Mouse (Mus musculus) liver, postnatal 0 days (tissue): ENCODE results near the gene Pde4d.

ENCODE experiments used
- CTCF ChIP-seq: sonication (generic); IDR thresholded peaks from 2 replicates; pipeline ENCODE4 v1.5.1; 2016; ENCODE audit warnings: antibody characterized with exemption, low read depth
- EP300 ChIP-seq: IDR thresholded peaks from 2 replicates; pipeline ENCODE4 v1.6.1; 2016; ENCODE audit warnings: antibody characterized with exemption, low read depth, mild to moderate bottlenecking

DNA sequence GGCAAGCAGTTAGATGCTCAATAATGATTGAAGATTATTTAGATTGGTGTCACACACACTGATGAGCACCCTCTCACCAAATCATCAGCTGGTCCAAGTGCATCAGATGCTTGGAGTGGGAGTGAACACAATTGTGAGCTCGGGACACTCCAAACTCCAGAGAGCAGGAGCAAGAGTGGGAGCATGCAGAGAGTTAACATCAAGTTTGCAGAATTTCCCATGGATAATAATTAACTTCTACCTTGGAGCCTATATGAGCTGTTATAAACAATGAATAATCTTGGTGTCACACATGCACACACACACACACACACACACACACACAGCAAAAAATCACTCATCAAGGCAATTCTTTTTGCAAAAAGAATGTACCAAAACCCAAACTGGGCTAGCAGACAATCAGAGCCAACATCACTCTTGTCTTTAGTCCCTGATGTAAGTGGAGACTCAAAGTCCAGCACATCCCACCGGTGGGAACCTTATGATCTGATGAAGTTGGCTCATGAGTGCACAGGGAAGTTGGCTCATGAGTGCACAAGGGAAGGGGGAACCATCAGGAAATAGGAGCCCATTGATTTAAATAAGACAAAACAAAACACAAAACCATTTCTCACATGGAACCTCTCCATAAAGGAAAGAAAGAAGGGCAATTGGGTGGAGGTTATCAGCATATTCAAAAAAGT, 1391.5 kb downstream of the Pde4d start:
- TF ChIP-seq CTCF = no peak
- TF ChIP-seq EP300 = no peak
